Mouse (Mus musculus) ovary, postnatal 36 days (tissue): ENCODE measurements around the gene Nup205.
"Not testable (repeated sequence)": the region's sequence is repeated elsewhere in the genome, so short reads cannot be mapped to it uniquely, and the experiment has no call there.

Source experiments
- DNase-seq: peaks from one replicate; pipeline ENCODE4 v3.0.0; 2022; ENCODE audit warnings: low spot score, mixed read lengths

The Nup205 gene

GRCm38 (mm10) chr6:35176979-35177649 is at the start of gene Nup205:
Nup205 (plus strand) TSS chr6:35177421.
- peak; percentile 84 for DNase-seq

GRCm38 (mm10) chr6:35132806-35133205 is 44.4 kb upstream of the Nup205 start:
- no peak for DNase-seq

DNA sequence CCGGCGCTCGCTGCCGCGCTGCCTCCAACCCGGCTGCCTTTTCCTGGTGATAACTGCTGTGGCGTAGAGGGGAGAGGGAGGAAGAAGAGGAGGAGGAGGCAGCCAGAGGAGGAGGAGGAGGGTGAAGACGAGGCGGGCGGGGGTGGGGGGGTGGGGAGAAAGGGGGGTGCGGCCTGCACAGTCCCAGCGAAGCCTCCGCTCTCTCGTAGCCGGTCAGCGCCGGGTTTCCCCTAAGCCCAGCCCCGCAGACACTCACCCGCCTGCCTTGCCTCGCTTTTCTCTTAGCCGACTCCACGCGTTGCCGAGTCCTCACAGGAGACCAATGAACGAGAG is 44.0 kb upstream of the Nup205 start:
- DNase-seq: no peak

GRCm38 (mm10) chr6:35133579-35134488 is 43.4 kb upstream of the Nup205 start, which contains the start of gene Cnot4:
Cnot4 (minus strand) TSS chr6:35133724.
- DNase-seq: peak; percentile 98

DNA sequence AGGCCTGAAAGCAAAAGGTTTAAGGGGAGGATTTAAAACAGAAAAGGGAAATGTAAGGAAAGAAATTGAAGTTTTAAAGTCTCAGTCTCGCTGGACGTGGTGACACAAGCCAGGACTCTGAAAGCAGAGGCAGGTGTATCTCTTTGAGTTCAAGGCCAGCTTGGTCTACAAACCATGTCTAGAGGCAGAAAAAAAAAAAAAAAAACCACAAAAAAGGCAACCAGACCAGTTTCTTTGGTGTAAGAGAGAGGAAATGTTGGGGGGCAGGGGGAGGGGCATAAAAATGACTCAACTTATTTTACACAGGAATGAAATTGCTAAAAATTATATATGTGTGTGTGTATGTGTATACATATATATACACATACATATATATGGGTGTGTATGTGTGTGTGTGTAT is 42.4 kb upstream of the Nup205 start:
- DNase-seq: no peak

GRCm38 (mm10) chr6:35140351-35140750 is 36.9 kb upstream of the Nup205 start:
- DNase-seq: no peak

- DNase-seq: no peak
Observed at GRCm38 (mm10) chr6:35145569-35145968, 31.7 kb upstream of the Nup205 start.

DNA sequence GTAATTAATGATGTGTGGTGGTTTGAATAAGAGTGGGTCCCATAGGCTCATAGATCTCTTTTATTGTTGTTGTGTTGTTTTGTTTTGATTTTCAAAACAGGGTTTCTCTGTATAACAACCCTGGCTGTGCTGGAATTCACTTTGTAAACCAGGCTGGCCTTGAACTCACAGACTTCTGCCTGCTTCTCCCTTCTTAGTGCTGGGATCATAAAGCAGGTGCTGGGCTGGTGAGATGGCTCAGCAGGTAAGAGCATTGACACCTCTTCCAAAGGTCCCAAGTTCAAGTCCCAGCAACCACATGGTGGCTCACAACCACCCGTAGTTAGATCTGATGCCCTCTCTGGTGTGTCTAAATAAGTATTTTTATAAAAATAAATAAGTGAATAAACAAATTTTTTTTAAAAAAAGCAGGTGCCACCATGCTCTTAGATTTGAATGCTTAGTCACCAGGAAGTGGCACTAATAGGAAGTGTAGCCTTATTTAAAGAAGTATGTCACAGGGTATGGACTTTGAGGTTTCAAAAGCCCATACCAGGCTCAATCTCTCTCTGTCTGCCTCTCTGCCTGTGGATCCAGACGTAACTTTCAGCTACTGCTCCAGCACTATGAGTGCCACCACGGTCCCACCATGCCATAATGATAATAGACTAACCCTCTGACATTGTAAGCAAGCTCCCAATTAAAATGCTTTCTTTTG is 29.3 kb upstream of the Nup205 start:
- DNase-seq: no peak

- DNase-seq: no peak
Observed at GRCm38 (mm10) chr6:35154540-35154939, 22.7 kb upstream of the Nup205 start.

DNA sequence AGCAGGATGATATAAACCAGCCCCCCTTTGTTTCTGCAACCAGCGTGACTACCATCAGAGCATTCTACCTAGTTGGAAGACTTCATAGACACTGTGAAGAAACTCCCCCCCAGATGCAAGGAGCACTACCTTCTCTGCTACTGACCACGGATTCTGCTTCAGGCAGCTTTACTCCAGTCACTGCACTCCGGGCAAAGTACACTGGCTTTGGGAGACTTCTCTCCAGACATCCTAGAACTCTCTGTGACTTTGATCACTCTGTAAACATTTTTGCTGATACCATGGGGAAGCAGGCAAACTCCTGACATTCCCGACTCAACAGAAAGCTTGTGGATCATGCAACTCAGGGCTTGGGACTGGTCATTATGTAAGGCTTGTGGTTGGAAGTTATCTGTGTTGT is 8.0 kb upstream of the Nup205 start:
- no peak for DNase-seq

DNA sequence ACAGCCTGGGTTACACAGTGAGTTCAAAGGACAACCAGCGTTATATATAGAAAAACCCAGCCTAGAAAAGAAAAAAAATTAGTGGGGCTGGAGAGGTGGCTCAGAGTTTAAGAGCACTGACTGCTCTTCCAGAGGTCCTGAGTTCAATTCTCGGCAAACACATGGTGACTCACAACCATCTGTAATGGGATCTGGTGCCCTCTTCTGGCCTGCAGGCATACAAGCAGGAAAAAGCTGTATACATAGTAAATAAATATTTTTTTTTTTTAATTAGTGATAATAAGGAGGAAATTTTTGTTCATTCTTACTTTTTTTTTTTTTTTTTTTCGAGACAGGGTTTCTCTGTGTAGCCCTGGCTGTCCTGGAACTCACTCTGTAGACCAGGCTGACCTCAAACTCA is 5.2 kb upstream of the Nup205 start:
- DNase-seq: not testable (repeated sequence)

DNA sequence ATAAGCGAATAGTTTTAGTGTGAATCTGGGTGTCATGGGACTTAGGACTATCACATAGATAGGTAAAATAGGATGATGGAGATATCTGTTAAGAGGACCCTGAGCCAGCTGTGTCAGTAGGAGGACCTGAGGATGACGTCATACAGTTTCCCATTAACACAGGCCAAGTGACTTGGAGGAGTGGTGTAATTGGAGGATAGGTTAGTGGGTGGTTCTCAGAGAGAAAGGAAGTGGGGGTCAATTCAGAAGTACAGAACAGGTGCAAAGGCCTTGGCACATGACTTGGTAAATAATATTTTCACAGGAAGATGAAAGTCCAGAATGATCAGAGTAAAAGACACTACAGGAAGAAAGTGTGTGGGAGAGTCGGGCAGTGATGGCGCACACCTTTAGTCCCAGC is 4.0 kb upstream of the Nup205 start:
- DNase-seq: no peak

- DNase-seq: peak; percentile 43
Observed at GRCm38 (mm10) chr6:35177650-35178272, 540 bp downstream of the Nup205 start.

DNA sequence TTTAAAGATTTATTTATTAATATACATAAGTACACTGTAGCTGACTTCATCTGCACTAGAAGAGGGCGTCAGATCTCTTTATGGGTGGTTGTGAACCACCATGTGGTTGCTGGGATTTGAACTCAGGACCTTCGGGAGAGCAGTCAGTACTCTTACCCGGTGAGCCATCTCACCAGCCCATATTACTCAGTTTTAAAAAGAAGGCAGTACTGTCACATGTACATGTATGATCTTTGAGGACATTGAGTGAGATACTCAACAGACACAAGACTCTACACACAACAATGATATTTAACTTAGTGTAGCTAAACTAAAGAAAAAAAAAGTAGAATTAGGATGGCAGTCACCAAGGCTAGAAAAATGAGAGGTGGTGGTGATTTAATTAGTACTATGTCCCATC is 2.1 kb downstream of the Nup205 start:
- DNase-seq: not testable (repeated sequence)

DNA sequence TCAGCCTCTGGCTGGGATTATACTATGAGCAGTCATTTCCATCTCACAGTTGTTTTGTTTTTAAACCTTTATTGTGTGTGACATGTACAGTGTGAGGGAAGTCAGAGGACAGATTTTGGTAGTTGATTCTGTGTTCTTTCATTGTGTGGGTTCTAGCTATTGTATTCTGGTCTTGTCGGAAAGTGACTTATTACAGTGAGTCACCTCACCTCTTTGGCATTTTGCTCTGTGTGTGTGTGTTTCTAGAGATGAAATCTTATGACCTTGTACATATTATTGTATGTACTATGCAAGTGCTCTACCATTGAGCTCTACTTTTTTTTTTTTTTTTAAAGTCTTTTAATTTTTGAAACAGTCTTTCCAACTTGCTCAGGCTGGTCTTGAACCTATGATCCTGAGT is 7.6 kb downstream of the Nup205 start:
- no peak for DNase-seq

GRCm38 (mm10) chr6:35191198-35191597 is 14.0 kb downstream of the Nup205 start:
- no peak for DNase-seq

DNA sequence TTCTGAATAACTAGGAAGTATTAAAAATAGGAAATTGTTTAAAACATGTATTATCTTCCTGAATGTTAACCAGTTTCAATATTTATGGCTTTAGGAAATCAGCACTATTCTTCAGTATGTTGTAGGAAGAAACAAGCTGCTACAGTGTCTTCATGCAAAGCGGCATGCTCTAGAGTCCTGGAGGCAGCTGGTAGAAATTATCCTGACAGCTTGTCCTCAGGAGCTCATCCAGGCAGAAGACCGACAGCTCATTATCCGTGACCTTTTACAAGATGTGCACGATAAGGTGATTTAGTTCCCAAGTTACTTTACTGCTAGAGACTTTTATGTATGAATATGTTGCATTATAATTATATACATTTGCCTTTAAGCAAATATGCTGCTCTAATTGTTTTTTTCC is 48.5 kb downstream of the Nup205 start:
- DNase-seq: no peak

GRCm38 (mm10) chr6:35229415-35229814 is 52.2 kb downstream of the Nup205 start:
- DNase-seq: no peak

DNA sequence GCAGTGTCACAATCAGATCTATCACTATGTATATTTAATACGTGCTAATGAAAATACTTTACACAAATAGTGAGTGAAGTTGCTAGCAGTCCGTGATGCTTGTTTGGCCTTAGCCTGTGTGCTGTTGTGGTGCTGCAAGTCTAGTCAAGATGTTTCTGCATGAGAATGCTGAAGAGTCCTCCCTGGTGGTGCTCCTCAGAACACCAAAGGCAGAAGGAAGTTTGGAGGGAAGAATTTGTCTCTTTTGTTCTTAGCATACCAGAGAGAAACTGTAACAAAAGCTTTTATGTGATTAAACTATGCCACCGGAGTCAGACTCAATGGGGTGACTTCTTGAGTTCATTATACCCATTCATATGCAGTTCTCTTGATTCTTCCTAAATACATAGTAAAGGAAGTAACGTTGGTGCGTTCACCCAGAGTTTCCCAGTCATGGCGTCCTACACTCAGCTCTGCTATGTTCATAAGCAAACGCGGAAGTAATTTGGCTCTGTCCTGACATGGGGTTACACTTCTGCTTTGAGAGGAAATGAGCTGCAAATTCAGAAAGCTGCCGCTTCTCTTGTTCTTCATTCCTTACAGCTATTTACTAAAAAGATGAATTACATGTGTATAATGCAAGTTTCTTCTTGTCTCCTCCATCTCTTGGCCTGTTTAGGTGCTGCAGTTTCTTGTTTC is 59.0 kb downstream of the Nup205 start:
- no peak for DNase-seq

GRCm38 (mm10) chr6:35243252-35243651 is 66.0 kb downstream of the Nup205 start:
- no peak for DNase-seq

- no peak for DNase-seq
Observed at GRCm38 (mm10) chr6:35243989-35244388, 66.8 kb downstream of the Nup205 start.

- DNase-seq: no peak
Observed at GRCm38 (mm10) chr6:35245086-35245485, 67.9 kb downstream of the Nup205 start.
